Comparison of ENCODE assay signal across 14 mouse cellular contexts in genomic region chrX:104461755-104462154, GRCm38 (mm10). TPM values are rescaled to one million over a fixed set of nuclear protein-coding genes. Genes with fewer than 3 reads are reported as not detected.
DNase-seq lines count a peak whose midpoint lies in the region; ATAC-seq and TF ChIP-seq lines count a peak whose summit lies in the region.
"Had no signal": no experiment of that assay in that cellular context is flagged by ENCODE, and none has a peak within 500 bp of the region (broad histone marks: within the 10 kb centered on the region; RNA-seq: fewer than 3 reads in every experiment).

No protein-coding gene starts in this region.

- no peaks in the 10 kb centered on the region for H3K4me1 ChIP-seq in kidney, postnatal 0 days (replicated peaks; ENCODE audit: insufficient read depth, low read length)
- no peaks in the 10 kb centered on the region for H3K4me1 ChIP-seq in kidney, embryonic 15.5 days
- H3K4me1 ChIP-seq in embryonic fibroblast, embryonic 13.5 days (ENCODE audit: control insufficient read depth, insufficient read depth, low read length): peaks cover 2% of the 10 kb centered on the region; the same call in 1 of the 2 replicates
- no peaks in the 10 kb centered on the region for H3K4me1 ChIP-seq in midbrain, embryonic 14.5 days (ENCODE audit: control insufficient read depth, insufficient read depth, low read length)
- H3K4me1 ChIP-seq: heart, embryonic 13.5 days; limb, embryonic 12.5 days; megakaryocyte, embryonic 14.5 days; neural tube, embryonic 12.5 days had no signal

- no peak for TF ChIP-seq POLR2A in embryonic fibroblast, embryonic 13.5 days (IDR thresholded peaks at IDR 0.05; ENCODE audit: low read depth, low read length)

- TF ChIP-seq CTCF in kidney, postnatal 0 days (IDR thresholded peaks at IDR 0.05; ENCODE audit: low read depth): no peak
- no peak for TF ChIP-seq CTCF in embryonic fibroblast, embryonic 13.5 days (IDR thresholded peaks at IDR 0.05; ENCODE audit: borderline replicate concordance, insufficient read depth, low read length)

- DNase-seq in kidney, postnatal 0 days (ENCODE audit: low spot score): peak; percentile 59
- peak; percentile 81 for DNase-seq in Muller cell, postnatal 12 days (ENCODE audit: inconsistent ontology term)
- DNase-seq in lung, postnatal 14 days: peak; percentile 17
- no peak for DNase-seq in thymus, postnatal 10 days (ENCODE audit: low spot score in 2 of 2)
- DNase-seq in midbrain, embryonic 14.5 days: no peak
- DNase-seq: right cerebral cortex, postnatal 14 days had no signal

- no peaks in the 10 kb centered on the region for H3K27me3 ChIP-seq in kidney, postnatal 0 days (ENCODE audit: insufficient read depth, low read length)
- H3K27me3 ChIP-seq in kidney, embryonic 15.5 days: peaks cover 13% of the 10 kb centered on the region
- no peaks in the 10 kb centered on the region for H3K27me3 ChIP-seq in midbrain, embryonic 14.5 days (ENCODE audit: control insufficient read depth, insufficient read depth, low read length)
- H3K27me3 ChIP-seq: heart, embryonic 13.5 days; neural tube, embryonic 12.5 days had no signal

- H3K4me3 ChIP-seq in kidney, postnatal 0 days (replicated peaks; ENCODE audit: low read depth, low read length): no peak overlapping the region
- H3K4me3 ChIP-seq in kidney, embryonic 15.5 days (replicated peaks): no peak overlapping the region
- no peak overlapping the region for H3K4me3 ChIP-seq in embryonic fibroblast, embryonic 13.5 days (ENCODE audit: insufficient read depth, low read length)
- H3K4me3 ChIP-seq in midbrain, embryonic 14.5 days (replicated peaks; ENCODE audit: low read depth, low read length): no peak overlapping the region
- H3K4me3 ChIP-seq: heart, embryonic 13.5 days; limb, embryonic 12.5 days; megakaryocyte, embryonic 14.5 days; neural tube, embryonic 12.5 days had no signal

- ATAC-seq in kidney, postnatal 0 days (replicated peaks; ENCODE audit: low FRiP score, low read depth): no peak
- no peak for ATAC-seq in kidney, embryonic 15.5 days (replicated peaks; ENCODE audit: low FRiP score)
- no peak for ATAC-seq in midbrain, embryonic 14.5 days (ENCODE audit: low FRiP score, low TSS enrichment)
- ATAC-seq: forebrain, embryonic 14.5 days had no signal

- no peak overlapping the region for H3K27ac ChIP-seq in kidney, postnatal 0 days
- H3K27ac ChIP-seq in kidney, embryonic 15.5 days: no peak overlapping the region
- H3K27ac ChIP-seq in embryonic fibroblast, embryonic 13.5 days (ENCODE audit: insufficient read depth, low read length): peak overlapping the region; percentile 92
- H3K27ac ChIP-seq in midbrain, embryonic 14.5 days (replicated peaks; ENCODE audit: low read depth, low read length): no peak overlapping the region
- H3K27ac ChIP-seq: heart, embryonic 13.5 days; limb, embryonic 12.5 days; neural tube, embryonic 12.5 days had no signal

- H3K9me3 ChIP-seq in kidney, postnatal 0 days (replicated peaks; ENCODE audit: low read length): no peaks in the 10 kb centered on the region
- H3K9me3 ChIP-seq in kidney, embryonic 15.5 days (replicated peaks): no peaks in the 10 kb centered on the region
- H3K9me3 ChIP-seq in midbrain, embryonic 14.5 days (ENCODE audit: control insufficient read depth, low read length): no peaks in the 10 kb centered on the region
- H3K9me3 ChIP-seq: G1E; heart, embryonic 13.5 days; limb, embryonic 12.5 days; megakaryocyte, embryonic 14.5 days; neural tube, embryonic 12.5 days had no signal

- 48% methylated on average over 2 of the region's 2 CpGs for WGBS in kidney, postnatal 0 days
- 25% methylated on average over 2 of the region's 2 CpGs for WGBS in kidney, embryonic 15.5 days
- WGBS in midbrain, embryonic 14.5 days: 38% methylated on average over 2 of the region's 2 CpGs

- H3K9ac ChIP-seq in kidney, postnatal 0 days (ENCODE audit: low read depth, low read length): no peak overlapping the region
- H3K9ac ChIP-seq in kidney, embryonic 15.5 days: no peak overlapping the region
- no peak overlapping the region for H3K9ac ChIP-seq in midbrain, embryonic 14.5 days (replicated peaks; ENCODE audit: low read length)
- H3K9ac ChIP-seq: heart, embryonic 13.5 days; limb, embryonic 12.5 days; neural tube, embryonic 12.5 days had no signal

- no peak overlapping the region for H3K4me2 ChIP-seq in kidney, postnatal 0 days (ENCODE audit: low read length)
- no peak overlapping the region for H3K4me2 ChIP-seq in kidney, embryonic 15.5 days
- no peak overlapping the region for H3K4me2 ChIP-seq in midbrain, embryonic 14.5 days (ENCODE audit: low read length)
- H3K4me2 ChIP-seq: heart, embryonic 13.5 days; limb, embryonic 12.5 days; neural tube, embryonic 12.5 days had no signal

- H3K36me3 ChIP-seq in kidney, postnatal 0 days (ENCODE audit: insufficient read depth, low read length): no peaks in the 10 kb centered on the region
- no peaks in the 10 kb centered on the region for H3K36me3 ChIP-seq in kidney, embryonic 15.5 days
- no peaks in the 10 kb centered on the region for H3K36me3 ChIP-seq in midbrain, embryonic 14.5 days (ENCODE audit: control insufficient read depth, insufficient read depth, low read length)
- H3K36me3 ChIP-seq: G1E; heart, embryonic 13.5 days; limb, embryonic 12.5 days; neural tube, embryonic 12.5 days had no signal

RNA-seq across cellular contexts. Expression of gene Uprt, which starts 20.9 kb away (rescaled TPM):
- polyA plus RNA-seq in kidney, postnatal 0 days (2015; fragmentation: Nextera tagmentation; extraction: Ambion mirVana): 0.79 and 1.0 TPM in 2 replicates
- polyA plus RNA-seq in kidney, embryonic 15.5 days (2015; fragmentation: Nextera tagmentation; extraction: Ambion mirVana): 2.5 TPM in 2 replicates
- 15.9 and 17.9 TPM in 2 replicates for polyA plus RNA-seq in embryonic fibroblast, embryonic 13.5 days (2011; ENCODE audit: insufficient read length, low read depth, missing spikeins)
- 2.6 and 2.8 TPM in 2 replicates for polyA plus RNA-seq in midbrain, embryonic 14.5 days (2014; fragmentation: Nextera tagmentation; extraction: Ambion mirVana)

RNA-seq across cellular contexts. Expression of gene Abcb7, which starts 48.1 kb away (rescaled TPM):
- 6.7 and 7.1 TPM in 2 replicates for polyA plus RNA-seq in kidney, postnatal 0 days (2015; fragmentation: Nextera tagmentation; extraction: Ambion mirVana)
- 9.9 and 10.2 TPM in 2 replicates for polyA plus RNA-seq in kidney, embryonic 15.5 days (2015; fragmentation: Nextera tagmentation; extraction: Ambion mirVana)
- 5.6 and 8.5 TPM in 2 replicates for polyA plus RNA-seq in embryonic fibroblast, embryonic 13.5 days (2011; ENCODE audit: insufficient read length, low read depth, missing spikeins)
- polyA plus RNA-seq in midbrain, embryonic 14.5 days (2014; fragmentation: Nextera tagmentation; extraction: Ambion mirVana): 9.3 and 13.6 TPM in 2 replicates

Comparison
In these comparisons a context has a peak if more than half of its experiments do, and no peak if none do; other contexts are left out.
1. DNase-seq: peak in kidney, postnatal 0 days (single experiment), Muller cell, postnatal 12 days (single experiment) and lung, postnatal 14 days (single experiment); none in thymus, postnatal 10 days (0 of 2) and midbrain, embryonic 14.5 days (single experiment).